Mouse (Mus musculus) liver, embryonic 14.5 days (tissue): ENCODE measurements around the gene Abhd8.

Experiments
- CTCF ChIP-seq: IDR thresholded peaks from 2 replicates; pipeline ENCODE4 v1.5.1; 2016; ENCODE audit warnings: antibody characterized with exemption, low read depth, control low read depth
- EP300 ChIP-seq: IDR thresholded peaks from 2 replicates; pipeline ENCODE4 v1.6.1; 2016; ENCODE audit warnings: antibody characterized with exemption, low read depth

GRCm38 (mm10) chr8:71454668-71455067, 8.8 kb downstream of the Abhd8 start:
- no peak for TF ChIP-seq CTCF
- TF ChIP-seq EP300: no peak
